Mouse (Mus musculus) ovary, postnatal 10 days (tissue): Measurements from ENCODE around the gene Dclk1.

Experiments used
- DNase-seq: peaks from one replicate; pipeline ENCODE4 v3.0.0; 2022; ENCODE audit warnings: low spot score

Dclk1 gene

GRCm38 (mm10) chr3:55260139-55260538 is 18.0 kb downstream of the Dclk1 start:
- no peak for DNase-seq

DNA sequence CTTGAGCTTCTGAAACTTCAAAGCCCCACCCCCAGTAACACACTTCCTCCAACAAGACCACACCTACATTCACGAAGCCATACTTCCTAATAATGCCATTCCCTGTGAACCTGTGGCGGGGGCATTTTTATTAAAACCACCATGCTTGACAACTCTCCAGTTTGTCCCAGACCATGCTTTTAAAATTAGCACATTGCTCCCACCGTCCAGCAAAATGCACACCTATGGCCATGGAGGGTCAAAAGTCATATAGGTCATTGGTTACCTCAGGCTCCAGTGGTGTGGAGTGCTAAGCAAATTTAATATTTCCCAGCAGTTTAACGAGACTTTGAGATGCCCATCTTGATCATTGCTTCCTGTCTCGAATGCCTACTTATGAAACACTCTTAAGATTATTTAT is 23.9 kb downstream of the Dclk1 start:
- no peak for DNase-seq

DNA sequence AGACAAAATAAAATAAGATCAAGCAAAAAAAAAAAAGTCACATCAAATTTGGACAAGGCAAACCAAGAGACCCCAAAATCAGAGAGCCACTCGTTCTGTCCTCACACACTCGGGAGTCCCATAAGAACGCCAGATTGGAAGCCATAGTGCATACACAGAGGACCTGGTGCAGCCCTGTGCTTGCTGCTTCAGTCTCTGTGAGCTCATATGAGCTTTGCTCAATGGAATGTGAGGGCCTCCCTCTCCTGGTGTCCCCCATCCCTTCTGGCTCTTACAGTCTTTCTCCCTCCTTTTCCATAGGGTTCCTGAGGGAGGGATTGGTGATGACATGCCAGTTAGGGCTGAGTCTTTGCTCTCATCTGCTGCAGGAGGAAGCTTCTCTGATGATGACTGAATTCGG is 27.6 kb downstream of the Dclk1 start:
- DNase-seq = no peak

- DNase-seq = no peak
These were observed 28.2 kb downstream of the Dclk1 start for GRCm38 (mm10) chr3:55270345-55270744.

DNA sequence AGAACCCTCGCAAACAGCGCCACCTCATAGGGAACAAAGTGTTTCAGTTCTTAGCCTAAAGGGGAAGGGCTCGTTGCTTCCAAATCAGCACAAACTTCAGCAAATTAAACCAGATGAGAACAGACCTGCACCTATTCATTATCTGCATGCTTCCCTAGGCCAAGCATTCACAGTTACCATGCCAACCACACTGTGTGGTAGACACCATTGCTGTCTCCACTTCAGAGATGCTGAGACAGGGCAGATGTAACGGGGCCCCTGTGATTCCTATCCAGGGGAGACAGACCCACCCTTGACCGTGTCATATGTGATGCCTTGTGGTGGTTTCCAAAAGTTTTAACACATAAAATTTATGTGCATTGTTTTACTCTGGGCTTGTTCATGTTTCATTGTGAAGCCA is 28.8 kb downstream of the Dclk1 start:
- no peak for DNase-seq

GRCm38 (mm10) chr3:55272536-55272935 is 30.4 kb downstream of the Dclk1 start:
- DNase-seq = no peak

GRCm38 (mm10) chr3:55276446-55276845 is 34.3 kb downstream of the Dclk1 start:
- no peak for DNase-seq

GRCm38 (mm10) chr3:55276851-55277250 is 34.7 kb downstream of the Dclk1 start:
- DNase-seq = no peak

- no peak for DNase-seq
These were observed 35.7 kb downstream of the Dclk1 start for GRCm38 (mm10) chr3:55277829-55278228.

- no peak for DNase-seq
These were observed 37.8 kb downstream of the Dclk1 start for GRCm38 (mm10) chr3:55279923-55280322.

GRCm38 (mm10) chr3:55280471-55280870 is 38.3 kb downstream of the Dclk1 start:
- DNase-seq = no peak

GRCm38 (mm10) chr3:55284215-55284614 is 42.1 kb downstream of the Dclk1 start:
- DNase-seq = no peak

DNA sequence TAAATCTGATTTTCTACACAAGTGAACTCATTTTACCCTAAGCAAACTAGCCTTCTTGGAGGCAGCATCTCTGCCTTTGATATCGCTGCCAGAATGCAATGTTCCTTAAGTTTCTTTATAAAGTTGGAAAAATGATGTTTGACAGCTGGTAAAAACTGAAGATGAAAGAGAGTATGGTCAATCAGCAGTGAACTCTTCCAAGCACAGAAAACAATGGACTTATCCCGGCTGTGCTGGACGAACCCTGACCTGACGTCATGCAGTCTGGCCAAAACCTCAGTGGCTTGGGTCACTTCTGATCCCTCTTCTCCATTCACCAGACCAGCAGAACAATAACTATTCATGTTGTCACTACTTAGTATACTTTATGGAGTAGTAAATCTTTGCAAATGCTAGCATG is 46.6 kb downstream of the Dclk1 start:
- no peak for DNase-seq

- DNase-seq = no peak
These were observed 49.8 kb downstream of the Dclk1 start for GRCm38 (mm10) chr3:55291964-55292363.

- no peak for DNase-seq
These were observed 50.7 kb downstream of the Dclk1 start for GRCm38 (mm10) chr3:55292783-55293430.

GRCm38 (mm10) chr3:55305653-55306052 is 63.5 kb downstream of the Dclk1 start:
- DNase-seq = no peak

DNA sequence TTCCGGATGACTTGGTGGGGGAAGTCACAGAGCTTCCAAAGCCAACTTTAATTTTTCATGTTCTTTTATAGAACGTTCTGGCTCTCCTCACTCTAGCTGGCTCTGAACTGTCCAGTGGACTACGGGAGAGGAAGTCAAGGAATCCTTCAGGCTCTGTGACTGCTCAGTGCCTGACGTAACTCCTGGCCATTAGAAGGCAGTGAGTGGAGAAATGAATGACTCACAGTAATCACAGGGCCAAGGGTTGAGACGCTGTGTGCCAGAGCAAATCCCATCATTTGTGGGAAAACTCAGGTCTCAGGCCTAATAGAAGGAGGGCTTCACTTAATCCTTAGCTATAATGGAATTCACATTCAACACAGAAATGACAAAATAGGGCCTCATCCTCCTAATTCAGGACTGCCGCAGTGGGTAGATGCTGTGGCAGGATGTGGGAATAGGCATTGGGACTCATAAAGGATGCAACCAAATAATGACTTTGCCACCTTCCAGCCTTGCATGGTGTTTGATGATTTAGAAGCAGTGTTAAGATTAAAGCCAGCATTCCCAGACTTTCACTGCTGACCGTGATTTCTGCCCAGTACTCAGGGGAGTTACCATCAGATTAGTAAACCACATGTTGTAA is 65.5 kb downstream of the Dclk1 start:
- no peak for DNase-seq

DNA sequence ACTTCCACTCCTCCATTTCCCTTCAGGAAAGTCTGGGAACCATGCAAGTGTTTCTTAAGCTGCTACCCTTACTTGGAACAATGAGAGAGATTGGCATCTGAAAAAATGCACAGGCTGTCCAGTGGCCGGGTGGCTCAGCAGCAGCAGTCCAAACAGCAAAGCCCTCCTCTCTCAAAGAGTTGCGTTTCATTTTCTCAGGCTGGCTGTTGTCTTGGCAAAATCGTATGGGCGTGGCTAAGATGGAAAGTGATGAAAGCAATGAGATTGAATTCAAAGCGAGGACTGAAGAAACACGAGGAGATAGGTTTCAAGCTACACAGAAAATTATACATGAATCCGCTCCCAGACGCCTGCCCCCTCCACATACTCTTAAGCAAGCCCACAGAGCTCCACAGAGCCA is 67.8 kb downstream of the Dclk1 start:
- no peak for DNase-seq

DNA sequence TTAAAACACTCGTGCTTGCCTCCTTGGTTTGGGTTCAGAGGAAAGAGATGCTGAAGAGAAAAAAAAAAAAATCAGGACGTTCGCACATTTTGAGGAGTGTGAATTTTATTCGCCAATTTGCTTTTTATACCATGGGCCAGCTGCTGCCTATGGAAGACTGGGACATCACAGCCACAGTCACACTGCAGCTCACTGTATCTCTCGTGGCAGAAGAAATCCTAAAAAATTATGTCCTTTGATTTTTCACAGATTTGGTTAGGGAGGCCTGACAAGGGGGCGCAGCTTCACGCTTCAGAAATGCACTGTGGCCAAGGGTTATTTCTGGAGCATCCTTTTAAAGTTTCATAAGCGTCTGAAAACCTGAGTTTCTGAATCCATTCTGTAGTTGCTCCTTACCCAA is 73.7 kb downstream of the Dclk1 start:
- no peak for DNase-seq

DNA sequence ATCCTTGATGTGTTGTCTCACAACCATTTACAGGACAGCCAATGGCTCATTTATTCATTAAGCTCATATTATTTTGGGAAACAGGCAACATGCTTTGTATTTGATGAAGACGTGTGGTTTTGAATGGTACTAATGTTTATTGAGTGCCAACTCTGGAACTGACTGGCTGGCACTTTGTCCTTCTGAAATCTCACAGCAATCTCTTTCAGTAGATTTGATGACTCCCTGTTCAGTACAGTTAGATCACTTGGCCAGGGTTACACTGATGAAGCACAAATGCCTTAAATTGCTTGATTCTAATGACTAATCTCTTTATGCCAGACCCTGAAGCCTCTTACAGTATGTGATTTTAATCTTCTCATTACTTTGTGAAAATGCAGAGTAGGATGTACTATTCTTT is 75.9 kb downstream of the Dclk1 start:
- no peak for DNase-seq

DNA sequence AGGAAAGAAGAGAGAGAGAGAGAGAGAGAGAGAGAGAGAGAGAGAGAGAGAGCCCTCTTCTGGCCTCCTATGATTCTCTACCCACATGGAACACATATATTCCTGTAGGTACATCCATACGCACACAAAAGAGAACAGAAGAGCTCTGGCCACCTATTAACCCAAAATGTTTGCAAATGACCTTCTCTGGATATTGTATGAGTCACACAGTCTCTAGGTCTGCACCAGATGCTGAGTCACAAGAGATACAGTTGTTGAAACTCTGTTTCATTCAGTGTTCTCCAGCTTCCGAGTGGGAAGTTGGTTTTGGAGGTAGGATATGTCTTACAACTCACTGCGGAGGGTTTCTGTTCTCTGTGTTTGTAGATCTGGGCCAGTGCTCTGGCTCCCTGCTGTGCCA is 78.4 kb downstream of the Dclk1 start:
- DNase-seq = no peak

DNA sequence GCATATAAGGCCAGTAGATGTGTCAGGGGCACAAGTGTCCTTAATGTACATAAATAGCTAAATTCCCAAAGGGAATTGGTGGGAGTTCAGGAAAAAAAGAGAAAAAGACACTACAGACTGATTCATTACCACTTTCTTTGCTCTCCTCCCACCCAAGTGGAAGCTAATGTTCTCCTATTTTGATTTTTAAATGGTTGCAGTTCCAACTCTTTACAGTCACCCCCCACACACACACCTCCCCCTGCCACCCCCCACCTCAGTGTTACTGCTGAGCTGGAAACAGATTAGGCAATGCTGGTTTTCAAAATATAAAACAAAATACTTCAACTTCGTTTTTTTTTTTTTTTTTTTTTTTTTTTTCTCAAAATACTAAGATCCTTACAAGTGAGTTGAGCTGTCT is 81.9 kb downstream of the Dclk1 start:
- DNase-seq = no peak

- no peak for DNase-seq
These were observed 88.3 kb downstream of the Dclk1 start for GRCm38 (mm10) chr3:55330496-55330895.

DNA sequence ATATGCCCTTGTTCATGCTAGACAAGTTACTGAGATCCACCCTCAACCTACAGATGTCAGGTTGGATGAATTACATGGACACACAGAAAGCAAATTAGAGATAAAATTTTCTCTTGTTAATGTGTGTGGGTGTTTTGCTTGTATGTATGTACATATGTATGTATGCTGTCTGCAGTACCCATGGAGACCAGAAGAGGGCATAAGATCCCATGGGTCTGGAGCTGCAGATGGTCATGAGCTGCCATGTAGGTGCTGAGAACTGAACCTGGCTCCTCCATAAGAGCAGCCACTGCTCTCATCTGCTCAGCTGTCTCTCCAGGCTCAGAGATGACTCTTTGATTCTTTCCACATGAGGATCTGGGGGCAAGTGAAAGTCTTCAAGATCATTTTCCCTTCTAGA is 89.5 kb downstream of the Dclk1 start:
- DNase-seq = no peak
